Mouse (Mus musculus) thymus, postnatal 4 days (tissue): ENCODE results near the gene Mpv17l.
A peak's percentile ranks its signal among the peaks of the same experiment; 100 is the strongest.
"Not testable (repeated sequence)": the region's sequence is repeated elsewhere in the genome, so short reads cannot be mapped to it uniquely, and the experiment has no call there.

ENCODE experiments used
- DNase-seq: peaks from one replicate; pipeline ENCODE4 v3.0.0; 2021

Gene Mpv17l

GRCm38 (mm10) chr16:13940139-13940846 lies 37.3 kb downstream of the Mpv17l start:
- DNase-seq: no peak

GRCm38 (mm10) chr16:13940847-13941395 lies 38.0 kb downstream of the Mpv17l start:
- DNase-seq: no peak

GRCm38 (mm10) chr16:13944178-13944577 lies 41.2 kb downstream of the Mpv17l start:
- no peak for DNase-seq

GRCm38 (mm10) chr16:13944752-13945151 lies 41.8 kb downstream of the Mpv17l start:
- DNase-seq: no peak

- no peak for DNase-seq
These were observed 42.2 kb downstream of the Mpv17l start for GRCm38 (mm10) chr16:13945153-13945552.

- no peak for DNase-seq
These were observed 43.3 kb downstream of the Mpv17l start for GRCm38 (mm10) chr16:13946306-13946705.

- DNase-seq: no peak
These were observed 48.3 kb downstream of the Mpv17l start for GRCm38 (mm10) chr16:13951245-13951644.

GRCm38 (mm10) chr16:13962053-13962452 lies 59.1 kb downstream of the Mpv17l start:
- no peak for DNase-seq

- no peak for DNase-seq
These were observed 66.1 kb downstream of the Mpv17l start for GRCm38 (mm10) chr16:13969096-13969495.

- DNase-seq: no peak
These were observed 69.1 kb downstream of the Mpv17l start for GRCm38 (mm10) chr16:13972051-13972450.

GRCm38 (mm10) chr16:13976358-13976896 lies 73.5 kb downstream of the Mpv17l start:
- DNase-seq: not testable (repeated sequence)

- not testable (repeated sequence) for DNase-seq
These were observed 74.1 kb downstream of the Mpv17l start for GRCm38 (mm10) chr16:13977026-13977425.

- DNase-seq: not testable (repeated sequence)
These were observed 78.8 kb downstream of the Mpv17l start for GRCm38 (mm10) chr16:13981726-13982125.

- no peak for DNase-seq
These were observed 80.2 kb downstream of the Mpv17l start for GRCm38 (mm10) chr16:13983161-13983560.

GRCm38 (mm10) chr16:13986197-13986573 lies 83.2 kb downstream of the Mpv17l start:
- DNase-seq: no peak

GRCm38 (mm10) chr16:13986574-13987478 lies 83.9 kb downstream of the Mpv17l start, which contains the start of the genes 2900011O08Rik and Ifitm7:
Gene 2900011O08Rik (plus strand): TSS chr16:13986604.
Gene Ifitm7 (minus strand): TSS chr16:13986888.
- DNase-seq: peak; percentile 19

GRCm38 (mm10) chr16:13992518-13993248 lies 89.7 kb downstream of the Mpv17l start:
- DNase-seq: no peak

GRCm38 (mm10) chr16:13994076-13994475 lies 91.1 kb downstream of the Mpv17l start:
- no peak for DNase-seq

- no peak for DNase-seq
These were observed 91.5 kb downstream of the Mpv17l start for GRCm38 (mm10) chr16:13994502-13994901.
